Mouse (Mus musculus): ENCODE results near the gene Ush1c.
"Not testable (repeated sequence)": the region's sequence is repeated elsewhere in the genome, so short reads cannot be mapped to it uniquely, and the experiment has no call there.

Gene Ush1c

DNA sequence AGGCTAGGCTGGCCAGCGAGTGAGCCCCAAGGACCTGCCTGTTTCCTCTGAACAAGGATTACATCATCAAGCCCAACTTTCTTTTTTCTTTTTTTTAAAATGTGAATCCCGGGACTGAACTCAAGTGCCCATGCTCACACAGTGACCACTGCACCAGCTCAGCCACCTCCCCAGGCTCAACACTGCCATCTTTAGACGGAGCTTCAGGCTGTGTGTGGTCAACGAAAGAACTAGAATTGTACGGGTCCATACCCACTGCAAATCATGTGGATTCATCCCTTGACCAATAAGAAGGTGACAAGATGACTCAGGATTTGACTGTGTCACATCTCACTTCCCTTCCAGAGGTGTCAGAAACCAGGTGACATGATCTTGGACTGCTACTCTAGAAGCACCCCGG, 33.5 kb downstream of the Ush1c start:
- DNase-seq (ENCODE audit: low spot score in 2 of 2), result no peak

DNA sequence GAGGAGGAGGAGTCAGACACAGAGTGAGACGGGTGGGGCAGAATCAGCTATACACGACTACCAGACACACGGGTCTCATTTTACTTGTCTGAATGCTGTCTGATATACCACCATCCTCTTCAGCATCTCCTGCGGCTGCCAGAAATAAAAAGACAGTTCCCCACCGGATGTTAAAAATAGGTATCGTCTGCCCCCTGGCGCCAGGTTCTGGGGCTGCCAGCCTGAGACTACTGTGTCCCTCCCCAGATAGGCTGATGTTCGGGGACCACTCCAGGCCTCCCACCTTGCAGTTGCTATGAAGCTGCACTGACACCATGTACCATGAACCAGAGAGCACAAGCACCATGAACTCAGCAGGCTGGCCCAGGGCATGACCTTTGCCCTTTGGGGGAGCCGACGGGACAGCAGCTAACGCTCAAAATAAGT, 34.2 kb downstream of the Ush1c start:
- DNase-seq (ENCODE audit: low spot score in 2 of 2), result peak; percentile 17 to 65

DNA sequence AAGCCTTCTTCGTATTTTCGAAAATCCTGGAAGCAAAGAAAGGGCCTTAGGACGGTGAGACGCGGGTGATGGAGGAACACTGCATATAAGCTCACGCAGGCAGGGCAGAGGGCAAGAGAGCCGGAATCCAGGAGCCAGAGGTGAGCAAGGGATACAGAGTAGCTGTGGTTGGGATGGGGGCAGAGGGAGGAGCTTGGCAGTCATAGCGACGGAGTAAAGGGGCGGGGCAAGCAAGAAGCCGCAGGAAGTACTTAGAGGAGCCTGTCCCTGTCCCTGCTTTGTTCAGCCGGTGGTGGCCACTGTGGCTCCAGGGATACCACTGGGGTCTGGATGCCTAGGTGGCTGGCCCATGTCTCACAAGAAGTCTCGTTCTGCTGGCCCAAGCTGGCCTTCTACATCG, 36.7 kb downstream of the Ush1c start:
- no peak for DNase-seq (ENCODE audit: low spot score in 2 of 2)

DNA sequence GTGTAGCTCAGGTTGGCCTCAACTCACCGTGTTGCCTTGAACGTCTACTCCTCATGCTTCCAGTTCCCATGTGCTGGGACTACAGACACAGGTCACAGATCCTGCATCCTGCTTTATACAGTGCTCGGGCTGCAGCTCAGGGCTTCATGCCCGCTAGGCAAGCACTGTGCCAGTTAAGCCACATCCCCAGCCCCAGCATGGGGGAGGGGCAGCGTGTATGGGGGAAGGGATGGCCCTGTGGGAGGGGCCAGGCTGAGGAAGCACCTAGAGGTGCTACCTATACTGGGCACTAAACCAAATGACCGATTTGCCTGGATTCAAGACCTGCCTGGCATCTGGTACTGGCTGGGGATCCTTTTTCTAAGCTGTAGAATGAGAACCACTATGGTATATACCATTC, 38.3 kb downstream of the Ush1c start:
- DNase-seq (ENCODE audit: low spot score in 2 of 2), result no peak

DNA sequence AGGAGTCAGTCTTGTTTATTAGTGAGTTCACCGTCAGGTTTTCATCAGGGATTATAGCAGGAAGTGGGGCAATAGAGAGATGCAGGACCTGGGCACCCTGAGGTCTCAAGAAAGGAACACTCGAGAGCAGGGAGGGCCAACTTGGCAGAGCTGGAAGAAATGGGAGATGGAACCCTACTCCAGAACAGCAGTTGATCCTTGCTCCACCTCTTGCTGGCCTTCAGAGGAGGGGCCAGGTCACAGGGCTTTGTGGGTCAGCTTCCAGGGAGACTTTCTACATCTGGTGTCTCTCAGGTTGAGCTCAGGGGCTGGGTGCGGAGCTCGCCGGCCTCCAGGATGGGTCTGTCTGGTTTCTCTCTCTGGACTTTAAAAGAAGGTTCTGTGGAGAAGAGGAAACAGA, 42.9 kb downstream of the Ush1c start:
- no peak for DNase-seq (ENCODE audit: low spot score in 2 of 2)

DNA sequence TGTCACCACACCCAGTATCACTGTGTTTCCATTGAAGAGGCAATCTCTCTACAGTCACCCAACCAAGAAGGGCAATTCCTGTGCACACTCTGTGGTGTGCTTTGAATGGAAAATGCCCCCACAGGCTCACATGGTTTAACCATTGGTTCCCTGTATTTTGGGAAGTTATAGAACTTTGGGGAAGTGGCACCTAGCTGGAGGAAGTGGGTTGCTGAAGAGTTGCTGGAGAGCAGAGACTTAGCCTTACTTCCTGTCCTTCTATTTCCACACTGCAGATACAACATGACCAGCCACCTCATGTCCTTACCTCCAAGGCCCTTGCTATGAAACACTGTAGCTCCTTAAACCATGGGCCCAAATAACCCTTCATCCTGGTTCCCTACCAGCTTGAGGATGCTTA, 54.1 kb downstream of the Ush1c start:
- DNase-seq (ENCODE audit: low spot score in 2 of 2), result no peak

DNA sequence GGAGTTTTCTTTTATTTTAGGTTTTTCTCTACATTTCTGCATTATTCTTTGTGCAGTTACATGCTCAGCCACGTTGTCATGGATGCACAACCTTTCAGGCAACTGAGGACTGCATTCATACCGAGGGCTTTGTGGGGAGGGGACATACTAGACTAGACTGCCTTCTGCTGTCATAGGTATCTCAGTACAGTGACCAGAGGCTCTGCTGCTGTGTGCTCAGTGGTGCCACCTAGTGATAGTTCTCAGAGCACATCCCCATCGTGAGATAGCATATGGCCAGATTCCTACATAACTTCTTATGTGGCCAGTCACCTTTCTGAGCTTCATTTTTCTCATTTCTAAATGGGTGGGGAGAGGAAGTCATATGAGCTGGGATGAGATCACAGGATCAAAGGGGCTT, 56.7 kb downstream of the Ush1c start:
- peak; percentile 15 to 56 for DNase-seq (ENCODE audit: low spot score in 2 of 2)

DNA sequence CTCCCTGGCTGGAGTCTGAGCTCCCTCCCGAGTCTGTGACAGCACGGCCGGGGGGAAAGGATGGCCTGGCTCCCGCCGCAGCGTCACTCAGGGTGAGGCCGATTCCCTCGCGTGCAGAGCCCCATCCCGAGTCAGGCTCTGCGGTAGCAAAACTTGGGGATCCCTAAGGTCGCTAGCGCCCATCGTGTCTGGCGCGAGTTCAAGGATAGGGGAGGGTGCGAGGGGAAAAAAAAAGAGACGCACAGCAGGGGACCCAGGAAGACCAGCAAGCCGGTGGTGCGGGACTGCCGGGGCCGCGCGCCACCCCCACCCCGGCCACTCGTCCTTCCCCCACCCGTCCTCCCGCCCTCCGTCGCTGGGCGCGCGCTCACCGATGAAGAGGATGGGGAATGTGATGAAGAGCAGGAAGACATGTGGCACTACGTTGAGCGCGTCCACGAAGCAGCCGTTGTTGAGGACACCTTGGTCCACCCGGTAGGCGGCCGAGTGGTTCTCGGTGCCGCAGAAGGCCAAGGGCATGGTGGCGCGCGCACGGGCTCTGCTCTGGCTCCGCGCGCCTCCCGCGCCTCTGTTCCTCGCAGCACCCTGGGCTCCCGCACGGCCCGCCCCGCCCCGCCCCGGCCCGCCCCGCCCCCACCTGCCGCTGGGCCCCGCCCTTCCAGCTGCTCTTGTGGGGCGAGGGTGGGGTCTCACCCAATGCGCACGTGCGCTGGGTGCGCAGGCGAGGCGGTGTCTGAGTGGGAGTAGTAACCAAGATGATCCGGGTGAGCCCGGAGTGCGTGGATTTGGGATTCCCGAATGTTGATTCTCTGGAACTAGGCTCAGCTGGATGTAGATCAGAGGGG, 58.6 kb downstream of the Ush1c start, which contains the start of gene Abcc8:
Gene Abcc8 (minus strand): TSS at position 603 of the 845 bp plus-strand sequence.
- DNase-seq (ENCODE audit: low spot score in 2 of 2), result no peak

DNA sequence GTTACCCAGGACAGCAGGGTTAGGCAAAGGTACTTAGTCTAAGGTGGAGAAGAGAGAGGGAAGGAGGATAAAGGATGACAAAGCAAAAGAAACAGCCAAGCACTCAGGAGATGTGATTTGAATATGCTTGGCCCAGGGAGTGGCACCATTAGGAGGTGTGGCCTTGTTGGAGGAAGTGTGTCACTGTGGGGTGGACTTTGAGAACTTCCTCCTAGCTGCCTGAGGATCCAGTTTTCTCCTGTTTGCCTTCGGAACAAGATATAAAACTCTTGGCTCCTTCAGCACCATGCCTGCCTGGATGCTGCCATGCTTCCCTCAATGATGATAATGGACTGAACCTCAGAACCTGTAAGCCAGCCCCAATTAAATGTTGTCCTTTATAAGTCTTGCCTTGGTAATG, 69.3 kb downstream of the Ush1c start:
- DNase-seq (ENCODE audit: low spot score in 2 of 2), result not testable (repeated sequence)

DNA sequence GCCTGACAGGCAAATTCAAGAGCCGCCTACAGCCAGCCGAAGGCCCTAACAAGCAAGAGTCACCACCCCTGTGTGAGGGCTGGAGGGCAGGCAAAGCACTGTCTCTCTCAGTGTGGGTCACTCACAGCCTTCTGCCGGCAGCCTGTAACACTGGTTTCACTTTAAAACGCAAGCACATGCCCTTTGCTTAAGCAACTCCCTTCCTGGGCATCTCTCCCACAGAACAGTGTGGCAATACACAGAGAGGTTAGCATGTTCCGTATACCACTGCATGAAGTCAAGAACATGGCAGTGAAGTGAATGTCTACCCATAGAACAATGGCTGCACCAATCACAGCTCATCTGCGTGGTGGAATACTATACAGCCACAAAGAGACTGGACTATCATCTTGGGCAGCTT, 69.9 kb downstream of the Ush1c start:
- DNase-seq (ENCODE audit: low spot score in 2 of 2), result no peak

DNA sequence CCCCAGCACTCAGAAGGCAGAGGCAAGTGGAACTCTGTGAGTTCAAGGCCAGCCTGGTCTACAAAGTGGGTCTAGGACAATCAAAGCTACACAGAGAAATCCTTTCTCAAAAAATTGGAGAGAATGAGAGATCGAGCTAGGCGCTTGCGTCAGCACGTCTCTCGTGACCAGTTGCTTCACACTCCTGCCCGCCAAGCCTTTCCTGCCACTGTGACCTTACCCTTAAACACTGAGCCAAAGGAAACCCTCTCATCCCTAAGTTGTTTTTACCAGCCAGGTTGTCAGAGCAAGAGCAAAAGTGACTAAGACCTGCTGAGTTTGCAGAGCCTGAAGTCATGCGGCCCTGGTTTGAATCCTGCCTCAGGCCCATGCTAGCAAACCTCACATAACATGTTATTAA, 70.4 kb downstream of the Ush1c start:
- DNase-seq (ENCODE audit: low spot score in 2 of 2), result no peak

DNA sequence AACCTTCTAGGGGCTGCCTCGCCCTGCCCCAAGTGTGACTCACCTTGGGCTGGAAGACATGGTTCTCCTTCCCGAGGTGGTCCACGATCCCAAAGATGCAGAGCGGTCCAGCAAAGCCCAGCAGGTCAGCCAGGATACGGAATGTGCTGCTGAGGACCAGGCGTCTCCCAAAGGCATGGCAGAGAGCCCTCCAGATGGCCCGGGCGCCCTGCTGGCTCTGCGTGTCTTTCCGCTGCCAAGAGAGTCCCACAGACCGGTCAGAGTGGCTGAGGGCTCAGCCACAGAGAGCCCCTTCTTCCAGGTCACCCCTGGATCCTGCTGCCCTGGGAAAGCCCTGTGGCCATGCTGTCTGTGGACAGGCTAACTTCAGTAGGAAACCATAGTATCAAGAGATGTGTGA, 72.4 kb downstream of the Ush1c start:
- no peak for DNase-seq (ENCODE audit: low spot score in 2 of 2)

DNA sequence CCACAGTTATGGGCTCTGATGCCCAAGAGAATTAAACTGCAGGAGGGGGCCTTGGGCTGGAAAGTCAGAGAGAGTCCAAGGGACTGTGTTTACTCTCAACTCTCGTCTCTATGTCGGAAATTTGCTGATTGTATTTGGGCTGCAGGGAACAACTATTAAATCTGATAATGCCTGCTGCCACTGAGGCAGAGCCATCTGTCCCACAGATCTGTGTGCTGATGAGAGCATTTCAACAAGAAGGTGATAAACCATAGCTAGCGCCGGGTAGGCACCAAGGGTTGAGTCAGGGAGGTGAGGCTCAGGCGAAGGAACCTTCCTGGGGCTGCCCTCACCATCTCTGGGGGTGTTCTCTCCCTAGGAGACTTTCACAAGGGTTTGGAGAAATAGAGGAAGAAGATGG, 75.6 kb downstream of the Ush1c start:
- no peak for DNase-seq (ENCODE audit: low spot score in 2 of 2)

DNA sequence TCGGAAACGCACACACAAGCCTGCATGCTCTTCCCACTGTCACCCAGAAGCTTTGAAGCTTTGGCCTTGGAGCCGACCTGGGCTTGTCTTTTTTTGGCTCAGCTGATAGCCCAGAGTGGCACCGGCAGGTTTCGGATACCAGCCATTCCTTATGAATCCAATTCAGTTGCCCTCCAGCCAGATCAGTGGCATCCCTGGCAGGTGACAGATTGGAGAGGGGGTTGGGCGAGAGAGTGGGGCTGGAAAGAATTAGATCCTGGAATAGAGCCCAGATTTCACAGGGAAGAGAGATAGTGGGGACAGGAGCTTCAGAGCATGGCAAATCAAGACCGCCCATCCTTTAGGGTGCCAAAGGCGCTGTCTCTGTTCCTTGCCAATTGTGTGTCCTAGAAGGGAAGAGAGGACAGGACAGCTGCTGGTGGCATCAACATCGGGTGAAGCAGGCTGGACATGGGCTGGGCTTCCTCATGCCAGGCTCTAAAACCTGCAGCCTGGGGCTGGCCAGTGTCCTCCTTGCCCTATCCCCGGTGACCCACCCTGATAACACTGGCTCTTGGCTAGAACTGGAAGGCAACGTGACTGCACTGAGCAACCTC, 76.1 kb downstream of the Ush1c start:
- no peak for DNase-seq (ENCODE audit: low spot score in 2 of 2)

DNA sequence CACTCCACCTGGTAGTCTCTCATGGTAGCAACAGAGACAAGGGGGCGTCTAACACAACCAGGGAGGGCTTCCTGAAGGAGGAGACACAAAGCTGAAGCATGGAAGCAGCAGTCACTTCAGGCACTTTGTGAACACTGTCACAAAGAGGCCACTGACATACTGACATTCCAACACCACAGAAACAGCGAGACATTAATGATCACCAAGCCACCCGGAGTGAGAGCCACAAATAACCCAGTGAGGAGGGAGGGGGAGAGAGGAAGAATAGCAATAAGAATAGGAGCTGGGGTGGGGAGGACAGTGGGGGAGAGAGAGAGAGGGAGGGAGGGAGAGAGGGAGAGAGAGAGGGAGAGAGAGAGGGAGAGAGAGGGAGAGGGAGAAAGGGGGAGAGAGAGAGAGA, 76.7 kb downstream of the Ush1c start:
- no peak for DNase-seq (ENCODE audit: low spot score in 2 of 2)

DNA sequence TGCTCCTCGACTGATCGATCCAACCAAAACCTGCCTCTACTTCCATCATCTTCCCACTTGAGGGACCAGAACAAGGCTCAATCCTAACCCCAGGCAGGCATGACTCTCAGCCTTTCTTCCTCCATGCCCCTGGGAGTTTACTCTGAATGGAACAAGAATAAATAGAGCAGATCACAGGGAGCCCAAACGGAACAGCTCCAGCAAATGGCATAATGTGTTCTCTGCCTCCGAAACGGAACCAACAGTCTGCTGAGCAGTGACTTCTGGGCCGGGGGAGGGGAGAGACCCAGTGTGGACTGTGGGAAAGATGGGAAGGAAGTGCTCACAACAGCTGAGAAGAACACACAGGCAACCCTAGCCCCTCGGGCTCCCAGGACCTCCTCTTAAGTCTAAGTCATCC, 80.6 kb downstream of the Ush1c start:
- no peak for DNase-seq (ENCODE audit: low spot score in 2 of 2)

DNA sequence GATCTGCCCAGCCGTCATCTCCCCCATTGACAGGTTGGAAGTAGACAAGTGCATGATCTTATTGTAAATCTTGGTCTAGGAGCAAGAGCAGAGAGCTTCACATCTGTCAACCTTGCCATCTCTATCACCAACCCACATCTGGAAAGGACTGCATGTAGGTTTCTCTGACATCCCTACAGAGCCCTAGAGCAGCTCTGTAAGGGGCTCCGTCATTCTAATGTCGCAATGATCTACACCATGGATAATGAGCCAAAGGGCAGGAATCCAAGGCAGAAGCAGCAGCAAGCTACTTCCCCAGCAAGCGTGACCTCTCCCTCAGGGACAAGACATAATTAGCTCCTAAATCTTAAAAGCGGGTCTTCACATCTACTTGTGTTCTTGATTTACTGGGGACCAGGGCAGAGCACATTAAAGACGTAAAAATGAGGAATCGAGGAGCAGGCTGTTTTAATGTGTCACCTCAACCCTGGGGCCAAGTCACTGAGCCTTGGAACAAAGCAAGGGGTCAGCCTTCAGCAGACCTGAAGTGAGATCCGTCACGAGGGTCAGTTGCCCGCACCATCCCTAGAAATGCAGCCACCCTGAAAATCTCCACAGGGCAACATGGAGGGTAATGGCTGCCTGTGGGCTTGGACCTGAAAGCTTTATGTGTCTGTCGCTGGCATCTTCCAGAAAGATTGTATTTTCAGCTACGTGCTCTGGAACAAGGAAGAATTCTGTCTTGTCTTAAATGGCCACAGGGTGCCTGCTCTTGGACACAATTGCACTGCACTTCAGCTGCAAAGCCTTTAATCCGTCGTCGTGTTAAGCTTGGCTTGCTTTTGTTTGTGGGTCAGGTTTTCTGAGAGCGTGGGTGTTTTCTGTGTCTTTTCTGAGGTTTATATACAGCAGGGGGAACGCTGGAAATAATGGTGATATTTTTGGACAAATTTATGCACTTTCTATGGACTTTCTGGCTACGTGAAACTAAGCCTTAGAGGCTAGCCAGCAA, 83.5 kb downstream of the Ush1c start:
- no peak for DNase-seq (ENCODE audit: low spot score in 2 of 2)

DNA sequence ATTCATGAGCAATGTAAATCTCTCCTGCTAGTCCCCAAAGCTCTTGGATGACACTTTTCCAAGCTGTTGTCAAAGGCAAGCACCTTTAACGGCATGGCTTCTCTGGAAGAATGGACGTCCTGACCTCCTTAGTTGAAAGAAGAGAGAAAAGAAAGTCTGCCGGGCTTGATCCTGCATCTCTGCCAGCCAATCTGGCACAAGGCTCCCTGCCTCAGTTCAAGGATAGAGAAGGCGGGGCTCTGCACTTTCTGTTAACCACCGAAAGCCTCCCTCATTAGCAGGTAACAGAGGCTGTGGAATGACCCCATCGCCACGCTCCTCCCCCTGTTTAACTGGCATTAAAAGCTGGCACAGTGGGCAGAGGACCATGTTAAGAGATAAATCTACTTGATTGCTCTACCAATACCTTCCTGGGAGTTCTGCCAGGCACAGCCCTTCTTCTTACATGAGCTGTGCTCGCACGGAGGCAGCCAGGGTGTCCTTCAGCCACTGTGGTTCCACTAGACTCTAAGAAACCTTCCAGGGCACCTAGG, 85.4 kb downstream of the Ush1c start:
- DNase-seq (ENCODE audit: low spot score in 2 of 2), result no peak

DNA sequence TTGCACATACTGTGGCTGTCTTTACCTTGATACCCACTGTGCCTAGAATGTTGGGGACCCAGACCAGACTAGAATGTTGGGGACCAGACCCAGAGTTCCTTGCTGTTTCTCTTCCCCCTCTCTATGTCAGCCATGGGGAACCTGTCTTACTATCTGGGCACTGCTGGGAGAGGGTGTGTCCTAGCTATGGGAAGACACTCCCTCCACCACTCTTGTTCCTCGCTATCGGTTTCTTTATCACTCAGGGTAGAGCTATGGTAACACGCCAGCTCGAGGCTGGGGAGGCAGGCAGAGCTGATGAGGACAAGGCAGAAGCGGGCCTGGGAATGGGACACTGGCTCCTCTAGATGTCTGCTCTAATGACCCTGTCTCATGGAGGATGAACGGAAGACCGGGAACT, 90.9 kb downstream of the Ush1c start:
- no peak for DNase-seq (ENCODE audit: low spot score in 2 of 2)

DNA sequence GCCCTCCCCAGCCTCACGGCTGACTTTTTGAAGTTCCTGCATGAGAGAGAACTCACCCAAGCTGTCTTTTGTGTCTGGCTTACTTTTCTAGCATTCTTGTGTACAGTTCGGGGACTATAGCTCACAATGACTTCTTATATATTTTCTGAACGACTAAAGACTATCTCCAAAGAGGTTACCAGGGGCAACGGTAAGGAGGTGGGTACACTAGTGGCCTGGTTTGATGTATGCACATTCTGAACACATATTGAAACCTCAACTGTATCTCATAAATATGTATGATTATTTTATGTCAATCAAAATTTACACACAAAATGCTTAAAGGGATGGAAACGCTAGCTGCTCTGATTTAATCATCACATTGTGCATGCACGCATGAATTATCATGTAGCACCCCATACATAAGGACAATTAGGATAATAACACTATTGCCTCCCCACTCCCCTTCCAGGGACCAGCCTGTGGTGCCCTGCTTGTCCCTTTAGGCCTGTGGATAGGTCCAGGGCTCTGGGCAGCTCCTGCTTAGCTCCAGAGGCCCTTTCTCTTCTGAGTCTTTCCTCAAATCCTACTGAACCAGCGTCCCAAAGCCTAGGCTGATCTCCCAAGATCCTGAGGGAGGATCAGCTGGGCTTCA, 91.5 kb downstream of the Ush1c start:
- no peak for DNase-seq (ENCODE audit: low spot score in 2 of 2)

All from spleen, postnatal 10 days (tissue).